Mouse (Mus musculus) liver, embryonic 14.5 days (tissue): ENCODE measurements at regions not wholly inside any gene's neighbourhood (a gene's known extent, or its start where the extent isn't known, plus 50 kb on each side); places are given as distances from the start of the nearest gene placed in this dataset.

ENCODE experiments used
- CTCF ChIP-seq: IDR thresholded peaks from 2 replicates; pipeline ENCODE4 v1.5.1; 2016; ENCODE audit warnings: antibody characterized with exemption, low read depth, control low read depth
- EP300 ChIP-seq: IDR thresholded peaks from 2 replicates; pipeline ENCODE4 v1.6.1; 2016; ENCODE audit warnings: antibody characterized with exemption, low read depth

- TF ChIP-seq EP300 (no peak), CTCF (no peak)
Observed at GRCm38 (mm10) chr10:126391770-126392169, 425.8 kb downstream of the Lrig3 start.
